Mouse (Mus musculus) E14TG2a.4 (cell line): ENCODE results near the gene Rap1a.
A peak's percentile ranks its signal among the peaks of the same experiment; 100 is the strongest.

ENCODE experiments used
- H3K27me3 ChIP-seq: 2 replicates; pipeline ENCODE4 v1.6.1; 2014; ENCODE audit warnings: low read length, control low read depth; ENCODE audit not compliant: insufficient read depth
- H3K36me3 ChIP-seq: 2 replicates; pipeline ENCODE4 v1.6.1; 2014; ENCODE audit warnings: low read length, control low read depth; ENCODE audit not compliant: insufficient read depth
- H3K4me1 ChIP-seq: replicated peaks from 2 replicates; pipeline ENCODE4 v1.6.1; 2014; ENCODE audit warnings: low read depth, low read length, control low read depth
- H3K4me3 ChIP-seq: replicated peaks from 2 replicates; pipeline ENCODE4 v1.5.1; 2014; ENCODE audit warnings: mild to moderate bottlenecking, low read length
- H3K9me3 ChIP-seq: 2 replicates; pipeline ENCODE4 v1.6.1; 2014; ENCODE audit warnings: low read length, control low read depth
- CTCF ChIP-seq: conservative IDR thresholded peaks from 2 replicates; pipeline ENCODE4 v1.5.1; 2014; ENCODE audit warnings: low read length
- NANOG ChIP-seq: IDR thresholded peaks from 2 replicates; pipeline ENCODE4 v1.6.1; 2014; ENCODE audit warnings: borderline replicate concordance, low read length, mixed read lengths
- POU5F1 ChIP-seq: IDR thresholded peaks from 2 replicates; pipeline ENCODE4 v1.6.1; 2014; ENCODE audit warnings: low read length, borderline replicate concordance

The Rap1a gene

GRCm38 (mm10) chr3:105815236-105815904, 14.2 kb upstream of the Rap1a start:
- peaks cover 16% of the 10 kb centered on the region for H3K4me1 ChIP-seq
- H3K4me3 ChIP-seq: no peak overlapping the region
- no peaks in the 10 kb centered on the region for H3K9me3 ChIP-seq

GRCm38 (mm10) chr3:105811146-105811545, 10.0 kb upstream of the Rap1a start:
- H3K27me3 ChIP-seq: peaks cover 25% of the 10 kb centered on the region
- TF ChIP-seq CTCF (no peak), NANOG (no peak), POU5F1 (no peak)
- H3K36me3 ChIP-seq: no peaks in the 10 kb centered on the region
- no peaks in the 10 kb centered on the region for H3K9me3 ChIP-seq
- H3K4me1 ChIP-seq: peaks cover 16% of the 10 kb centered on the region
- no peak overlapping the region for H3K4me3 ChIP-seq

More at GRCm38 (mm10) chr3:105815236-105815904, 14.2 kb upstream of the Rap1a start:
- peaks cover 31% of the 10 kb centered on the region for H3K27me3 ChIP-seq
- TF ChIP-seq CTCF (no peak), NANOG (no peak), POU5F1 (no peak)
- H3K36me3 ChIP-seq: no peaks in the 10 kb centered on the region

- Histone ChIP-seq H3K9me3 (no peaks in the 10 kb centered on the region), H3K4me1 (peaks cover 20% of the 10 kb centered on the region), H3K27me3 (0 out of 2 replicates have a peak, but pooled peaks cover 10% of the 10 kb centered on the region), H3K36me3 (no peaks in the 10 kb centered on the region), H3K4me3 (no peak overlapping the region)
- TF ChIP-seq POU5F1 (no peak), CTCF (no peak), NANOG (no peak)
These were observed 7.3 kb upstream of the Rap1a start for GRCm38 (mm10) chr3:105808179-105809037.

GRCm38 (mm10) chr3:105807672-105808071, 6.5 kb upstream of the Rap1a start:
- Histone ChIP-seq H3K4me1 (peaks cover 23% of the 10 kb centered on the region), H3K36me3 (no peaks in the 10 kb centered on the region), H3K9me3 (no peaks in the 10 kb centered on the region), H3K4me3 (no peak overlapping the region), H3K27me3 (0 out of 2 replicates have a peak, but pooled peaks cover 10% of the 10 kb centered on the region)
- TF ChIP-seq NANOG (no peak), CTCF (no peak), POU5F1 (no peak)

- no peak for TF ChIP-seq NANOG
- TF ChIP-seq CTCF: no peak
- TF ChIP-seq POU5F1: no peak
These were observed 5.5 kb upstream of the Rap1a start for GRCm38 (mm10) chr3:105806519-105807249.

DNA sequence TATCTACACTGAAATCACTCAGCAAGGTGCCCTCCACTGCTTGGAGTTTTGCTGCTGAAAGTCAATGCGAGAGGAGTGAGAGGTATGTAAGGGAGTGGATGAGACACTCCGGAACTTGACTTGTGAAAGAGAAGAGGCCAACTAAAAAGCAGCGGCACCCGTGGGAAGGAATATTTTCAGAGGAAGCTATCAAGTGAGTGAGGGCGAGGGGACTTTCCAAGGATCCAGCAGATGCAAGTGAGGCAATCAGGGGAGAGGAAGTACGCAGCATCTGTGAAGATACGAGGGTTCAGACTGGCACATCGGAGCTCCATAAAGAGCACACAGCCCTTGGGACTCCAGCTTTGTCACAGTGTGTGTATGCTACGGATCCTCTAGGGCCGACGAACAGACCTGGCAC, 2.5 kb upstream of the Rap1a start:
- no peaks in the 10 kb centered on the region for H3K36me3 ChIP-seq
- no peak overlapping the region for H3K4me3 ChIP-seq
- H3K9me3 ChIP-seq: no peaks in the 10 kb centered on the region
- peaks cover 39% of the 10 kb centered on the region for H3K4me1 ChIP-seq
- TF ChIP-seq POU5F1 (no peak), NANOG (no peak)
- 0 out of 2 replicates have a peak, but pooled peaks cover 9% of the 10 kb centered on the region for H3K27me3 ChIP-seq

More at GRCm38 (mm10) chr3:105806519-105807249, 5.5 kb upstream of the Rap1a start:
- peaks cover 24% of the 10 kb centered on the region for H3K4me1 ChIP-seq
- no peaks in the 10 kb centered on the region for H3K36me3 ChIP-seq
- H3K4me3 ChIP-seq: no peak overlapping the region
- H3K9me3 ChIP-seq: no peaks in the 10 kb centered on the region
- 0 out of 2 replicates have a peak, but pooled peaks cover 10% of the 10 kb centered on the region for H3K27me3 ChIP-seq

- no peak for TF ChIP-seq POU5F1
- no peak for TF ChIP-seq NANOG
- TF ChIP-seq CTCF: no peak
- Histone ChIP-seq H3K36me3 (no peaks in the 10 kb centered on the region), H3K4me3 (peak overlapping the region; percentile 83), H3K9me3 (no peaks in the 10 kb centered on the region), H3K4me1 (peaks cover 40% of the 10 kb centered on the region), H3K27me3 (0 out of 2 replicates have a peak, but pooled peaks cover 6% of the 10 kb centered on the region)
These were observed 403 bp downstream of the Rap1a start for GRCm38 (mm10) chr3:105800675-105801190.
